Mouse (Mus musculus) embryonic facial prominence, embryonic 13.5 days (tissue): ENCODE measurements at regions not wholly inside any gene's neighbourhood (a gene's known extent, or its start where the extent isn't known, plus 50 kb on each side); places are given as distances from the start of the nearest gene placed in this dataset.

Source experiments
- ATAC-seq: fragments of 200-750 bp; cut with Nextera tagmentation; 2 replicates; pipeline ENCODE4 v1.8.0; 2017; ENCODE audit warnings: low read depth; ENCODE audit not compliant: insufficient number of reproducible peaks, insufficient read depth, low FRiP score, low TSS enrichment
- H3K27ac ChIP-seq: fragments of 300-500 bp; sonication (generic); 2 replicates; pipeline ENCODE4 v1.5.1; 2015; ENCODE audit warnings: moderate library complexity, mild to moderate bottlenecking, inconsistent platforms
- H3K27me3 ChIP-seq: fragments of 300-500 bp; sonication (generic); 2 replicates; pipeline ENCODE4 v1.6.1; 2015; ENCODE audit warnings: mild to moderate bottlenecking, inconsistent platforms
- H3K36me3 ChIP-seq: fragments of 300-500 bp; sonication (generic); 2 replicates; pipeline ENCODE4 v1.6.1; 2015; ENCODE audit warnings: mild to moderate bottlenecking, inconsistent platforms
- H3K4me1 ChIP-seq: fragments of 300-500 bp; sonication (generic); 2 replicates; pipeline ENCODE4 v1.6.1; 2015; ENCODE audit warnings: inconsistent platforms
- H3K4me2 ChIP-seq: fragments of 300-500 bp; sonication (generic); 2 replicates; pipeline ENCODE4 v1.6.1; 2015; ENCODE audit warnings: moderate library complexity, mild to moderate bottlenecking, inconsistent platforms
- H3K4me3 ChIP-seq: fragments of 300-500 bp; sonication (generic); 2 replicates; pipeline ENCODE4 v1.5.1; 2015; ENCODE audit warnings: mild to moderate bottlenecking, inconsistent platforms
- H3K9ac ChIP-seq: fragments of 300-500 bp; sonication (generic); 2 replicates; pipeline ENCODE4 v1.6.1; 2015; ENCODE audit warnings: mild to moderate bottlenecking, inconsistent platforms
- H3K9me3 ChIP-seq: fragments of 300-500 bp; sonication (generic); 2 replicates; pipeline ENCODE4 v1.6.1; 2016; ENCODE audit warnings: inconsistent platforms
- WGBS: fragments of 180-500 bp; shearing (Covaris S2); methylation state at CpG from one replicate; pipeline ENCODE4 v1.1.7; 2015; ENCODE audit warnings: mixed read lengths; 5-methylcytosine and 5-hydroxymethylcytosine counted together

DNA sequence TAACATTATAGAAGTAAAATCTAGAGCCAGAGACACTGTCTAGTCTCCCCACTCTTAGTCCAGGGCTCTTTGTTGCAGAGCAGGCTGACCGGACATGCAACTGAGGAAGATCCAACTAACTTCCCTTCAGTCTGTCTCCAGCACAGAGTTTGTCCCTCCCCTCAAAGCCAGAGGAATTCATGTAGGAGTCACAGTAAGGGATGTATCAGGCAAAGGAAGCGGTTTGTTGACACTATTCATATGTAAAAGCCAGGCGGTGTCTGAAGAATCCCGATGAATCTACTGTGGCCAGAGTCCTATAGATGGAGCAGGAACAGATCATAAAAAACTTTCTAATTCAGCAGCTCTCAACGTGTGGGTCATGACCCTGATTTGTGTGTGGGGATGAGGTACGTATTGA lies 179.7 kb upstream of the Foxn2 start:
- Histone ChIP-seq H3K27ac (no peak overlapping the region), H3K4me1 (peaks cover 11% of the 10 kb centered on the region; the same call in 1 of the 2 replicates), H3K9ac (no peak overlapping the region), H3K36me3 (no peaks in the 10 kb centered on the region), H3K27me3 (no peaks in the 10 kb centered on the region), H3K4me3 (no peak overlapping the region), H3K4me2 (no peak overlapping the region), H3K9me3 (no peaks in the 10 kb centered on the region)
- WGBS: 66% methylated on average over 6 of the region's 6 CpGs
- no peak for ATAC-seq

DNA sequence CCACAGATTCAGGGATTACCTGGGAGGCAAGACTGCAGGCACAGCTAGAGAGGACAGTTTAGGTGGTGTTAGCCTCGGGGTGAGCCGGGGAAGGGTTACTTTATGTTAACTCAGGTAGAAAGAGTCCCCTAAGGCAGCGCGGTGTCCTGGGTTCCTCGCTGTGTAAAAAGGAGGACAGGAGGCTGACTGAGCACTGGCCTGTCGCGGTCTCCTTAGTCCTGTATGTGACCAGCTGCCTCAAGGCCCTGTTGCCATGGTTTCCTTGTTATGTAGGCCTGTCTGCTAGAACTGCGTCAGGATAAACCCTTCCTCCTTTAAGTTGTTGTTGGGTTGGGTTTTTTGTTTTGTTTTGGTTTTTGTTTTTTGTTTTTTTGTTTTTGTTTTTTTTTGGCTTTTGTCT lies 179.0 kb upstream of the Foxn2 start:
- Histone ChIP-seq H3K4me2 (no peak overlapping the region), H3K36me3 (no peaks in the 10 kb centered on the region), H3K9me3 (no peaks in the 10 kb centered on the region), H3K27me3 (no peaks in the 10 kb centered on the region), H3K27ac (no peak overlapping the region), H3K4me3 (no peak overlapping the region), H3K4me1 (peaks cover 10% of the 10 kb centered on the region; the same call in 1 of the 2 replicates), H3K9ac (no peak overlapping the region)
- WGBS: 35% methylated on average over 8 of the region's 8 CpGs
- ATAC-seq: no peak

DNA sequence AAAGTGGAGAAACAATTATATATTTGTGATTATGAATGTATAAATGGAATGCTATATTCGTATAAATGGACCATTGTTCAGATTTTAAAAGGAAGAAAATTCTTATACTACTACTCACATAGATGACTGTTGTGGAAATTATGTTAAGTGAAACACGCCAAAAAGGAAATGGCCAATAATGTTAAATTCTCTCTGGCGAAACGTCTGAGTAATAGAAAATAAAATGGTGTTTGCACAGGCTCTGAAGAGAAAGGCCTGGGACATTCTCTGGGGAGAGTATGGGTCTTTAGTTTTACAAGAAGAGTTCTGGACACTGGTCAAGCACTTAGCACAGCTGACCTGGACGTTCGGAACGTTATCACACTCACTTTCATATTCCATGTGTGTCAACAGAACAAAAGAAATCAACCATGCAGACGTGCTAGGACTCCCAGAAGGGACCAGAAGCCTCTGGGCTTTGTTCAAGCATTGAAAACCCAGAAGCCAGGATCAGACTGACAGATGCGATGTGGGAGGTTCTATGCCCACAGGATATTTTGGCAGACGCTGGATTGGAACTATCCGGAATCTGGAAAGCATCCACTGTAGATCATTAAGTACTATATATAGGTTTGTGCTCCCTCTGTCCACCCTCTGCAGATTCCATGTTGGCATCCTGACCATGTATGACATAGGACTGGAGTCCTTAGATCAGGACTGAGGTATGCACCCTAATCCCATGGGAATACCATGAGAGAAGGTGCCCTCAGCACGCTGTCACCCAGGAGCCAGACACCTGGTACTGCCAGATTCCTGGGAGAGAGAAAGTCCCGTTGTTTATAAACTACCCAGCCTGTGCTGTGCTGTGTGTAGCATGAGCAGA lies 178.0 kb upstream of the Foxn2 start:
- no peaks in the 10 kb centered on the region for H3K27me3 ChIP-seq
- 0 out of 2 replicates have a peak, but pooled peaks cover under 1% of the 10 kb centered on the region for H3K4me1 ChIP-seq
- ATAC-seq: 0 out of 2 replicates have a peak, but pooled peaks have one; percentile 34
- H3K9ac ChIP-seq: no peak overlapping the region
- no peak overlapping the region for H3K27ac ChIP-seq
- H3K4me2 ChIP-seq: no peak overlapping the region
- 66% methylated on average over 13 of the region's 13 CpGs for WGBS
- no peak overlapping the region for H3K4me3 ChIP-seq
- H3K36me3 ChIP-seq: no peaks in the 10 kb centered on the region
- H3K9me3 ChIP-seq: no peaks in the 10 kb centered on the region

DNA sequence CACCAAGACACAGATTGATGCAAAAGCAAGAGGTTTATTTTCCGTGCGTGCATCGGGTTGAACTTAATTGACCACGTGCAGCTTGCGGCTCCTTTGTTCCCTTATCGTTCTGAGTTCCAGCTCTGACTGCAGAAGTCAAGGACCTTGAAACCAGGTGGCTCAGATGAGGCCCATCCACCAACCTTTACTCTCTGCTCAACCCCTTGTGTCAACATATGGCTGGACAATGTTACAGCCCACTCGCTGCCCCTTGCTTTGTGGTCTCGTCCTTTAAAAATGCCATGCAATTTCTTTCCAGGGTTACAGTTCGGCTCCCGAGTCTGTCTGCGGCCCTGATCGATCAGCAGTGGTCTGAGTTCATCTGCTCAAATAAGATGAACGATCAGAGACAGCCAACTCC lies 175.2 kb upstream of the Foxn2 start:
- H3K36me3 ChIP-seq: no peaks in the 10 kb centered on the region
- H3K9me3 ChIP-seq: no peaks in the 10 kb centered on the region
- no peaks in the 10 kb centered on the region for H3K4me1 ChIP-seq
- no peaks in the 10 kb centered on the region for H3K27me3 ChIP-seq
- WGBS: 86% methylated on average over 13 of the region's 13 CpGs
- no peak overlapping the region for H3K4me2 ChIP-seq
- ATAC-seq: no peak
- H3K27ac ChIP-seq: no peak overlapping the region
- H3K9ac ChIP-seq: no peak overlapping the region
- no peak overlapping the region for H3K4me3 ChIP-seq

DNA sequence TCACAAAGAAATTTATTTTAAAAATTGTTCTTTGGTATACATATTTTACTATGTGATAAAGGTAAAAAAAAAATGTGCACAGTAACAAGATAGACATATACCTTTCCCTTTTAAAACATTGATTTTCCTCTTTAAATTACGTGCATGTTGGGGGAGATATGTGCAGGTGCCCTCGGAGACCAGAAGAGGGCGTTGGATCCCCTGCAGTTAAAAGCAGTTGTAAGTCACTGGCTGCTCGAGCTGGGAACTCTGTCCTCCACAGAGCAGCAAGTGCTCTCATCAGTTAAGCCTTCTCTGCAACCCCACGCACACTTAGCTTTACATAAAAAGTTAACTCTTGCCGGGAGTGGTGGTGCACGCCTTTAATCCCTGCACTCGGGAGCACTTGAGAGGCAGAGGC lies 172.3 kb upstream of the Foxn2 start:
- H3K27me3 ChIP-seq: no peaks in the 10 kb centered on the region
- H3K4me3 ChIP-seq: no peak overlapping the region
- no peaks in the 10 kb centered on the region for H3K36me3 ChIP-seq
- no peaks in the 10 kb centered on the region for H3K4me1 ChIP-seq
- no peak overlapping the region for H3K27ac ChIP-seq
- 86% methylated on average over 8 of the region's 8 CpGs for WGBS
- no peak overlapping the region for H3K4me2 ChIP-seq
- no peak overlapping the region for H3K9ac ChIP-seq
- no peaks in the 10 kb centered on the region for H3K9me3 ChIP-seq
- no peak for ATAC-seq

- Histone ChIP-seq H3K36me3 (no peaks in the 10 kb centered on the region), H3K27ac (no peak overlapping the region), H3K9me3 (no peaks in the 10 kb centered on the region), H3K27me3 (no peaks in the 10 kb centered on the region), H3K4me1 (no peaks in the 10 kb centered on the region), H3K4me2 (no peak overlapping the region), H3K4me3 (no peak overlapping the region), H3K9ac (no peak overlapping the region)
- WGBS: 94% methylated on average over 14 of the region's 14 CpGs
- ATAC-seq: no peak
Observed at GRCm38 (mm10) chr17:88268802-88269201, 171.7 kb upstream of the Foxn2 start.

GRCm38 (mm10) chr17:88270896-88271295 lies 169.6 kb upstream of the Foxn2 start:
- H3K4me2 ChIP-seq: no peak overlapping the region
- no peaks in the 10 kb centered on the region for H3K27me3 ChIP-seq
- no peak for ATAC-seq
- WGBS: 58% methylated on average over 5 of the region's 5 CpGs
- no peaks in the 10 kb centered on the region for H3K9me3 ChIP-seq
- no peak overlapping the region for H3K4me3 ChIP-seq
- no peak overlapping the region for H3K27ac ChIP-seq
- no peaks in the 10 kb centered on the region for H3K36me3 ChIP-seq
- H3K9ac ChIP-seq: no peak overlapping the region
- H3K4me1 ChIP-seq: peaks cover 7% of the 10 kb centered on the region; the same call in 1 of the 2 replicates

- Histone ChIP-seq H3K9ac (no peak overlapping the region), H3K4me2 (no peak overlapping the region), H3K9me3 (no peaks in the 10 kb centered on the region), H3K27me3 (no peaks in the 10 kb centered on the region), H3K4me3 (no peak overlapping the region), H3K4me1 (peaks cover 7% of the 10 kb centered on the region; the same call in 1 of the 2 replicates), H3K36me3 (no peaks in the 10 kb centered on the region), H3K27ac (no peak overlapping the region)
- no peak for ATAC-seq
- 94% methylated on average over 5 of the region's 5 CpGs for WGBS
Observed at GRCm38 (mm10) chr17:88272161-88272560, 168.3 kb upstream of the Foxn2 start.

- no peak for ATAC-seq
- H3K9me3 ChIP-seq: no peaks in the 10 kb centered on the region
- no peaks in the 10 kb centered on the region for H3K27me3 ChIP-seq
- no peak overlapping the region for H3K9ac ChIP-seq
- H3K4me1 ChIP-seq: peaks cover 7% of the 10 kb centered on the region; the same call in 1 of the 2 replicates
- whole genome bisulfite sequencing: 93% methylated on average over 9 of the region's 9 CpGs
- peak overlapping the region; percentile 44; the same call in 1 of the 2 replicates for H3K27ac ChIP-seq
- no peak overlapping the region for H3K4me2 ChIP-seq
- no peaks in the 10 kb centered on the region for H3K36me3 ChIP-seq
- H3K4me3 ChIP-seq: no peak overlapping the region
Observed at GRCm38 (mm10) chr17:88273520-88273919, 167.0 kb upstream of the Foxn2 start.

GRCm38 (mm10) chr17:88274003-88274698 lies 166.4 kb upstream of the Foxn2 start:
- WGBS: 68% methylated on average over 14 of the region's 14 CpGs

DNA sequence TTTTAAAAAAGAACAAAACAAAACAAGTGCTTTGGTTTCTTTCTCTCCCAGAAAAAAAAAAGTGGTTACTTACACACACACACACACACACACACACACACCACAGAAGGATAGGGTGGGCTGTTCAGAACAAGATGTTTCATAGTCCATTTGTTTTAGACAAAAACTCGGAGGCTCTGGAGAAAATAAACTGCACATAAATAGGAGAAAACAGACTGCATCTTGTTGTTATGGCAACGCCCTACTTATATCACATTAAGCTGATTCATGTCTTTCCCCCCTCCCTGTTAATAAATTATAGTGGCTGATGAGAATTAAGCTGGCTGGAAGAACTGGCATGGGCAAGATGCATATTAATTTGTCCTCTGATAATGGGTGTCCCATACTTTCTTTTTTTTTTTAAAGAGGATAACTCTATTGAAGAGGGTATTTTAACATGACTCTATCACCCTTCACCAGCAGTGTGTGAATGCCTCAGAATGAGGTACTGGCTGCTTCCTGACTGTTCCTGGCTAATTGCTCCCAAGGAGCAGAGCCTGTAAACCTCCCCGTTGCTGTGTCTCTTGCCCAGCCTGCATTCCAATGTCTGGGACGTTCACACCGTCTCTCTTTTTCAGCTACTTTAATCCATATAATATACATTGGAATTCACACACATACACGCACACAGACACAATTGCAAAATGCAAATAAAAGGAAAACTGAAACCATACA lies 165.6 kb upstream of the Foxn2 start:
- H3K4me2 ChIP-seq: no peak overlapping the region
- no peak overlapping the region for H3K9ac ChIP-seq
- H3K4me3 ChIP-seq: no peak overlapping the region
- no peaks in the 10 kb centered on the region for H3K36me3 ChIP-seq
- peaks cover 7% of the 10 kb centered on the region; the same call in 1 of the 2 replicates for H3K4me1 ChIP-seq
- no peak for ATAC-seq
- H3K27ac ChIP-seq: peak overlapping the region; percentile 2; the same call in 1 of the 2 replicates
- no peaks in the 10 kb centered on the region for H3K27me3 ChIP-seq
- 50% methylated on average over 6 of the region's 6 CpGs for WGBS
- no peaks in the 10 kb centered on the region for H3K9me3 ChIP-seq

More at GRCm38 (mm10) chr17:88274003-88274698, 166.4 kb upstream of the Foxn2 start:
- no peak for ATAC-seq
- Histone ChIP-seq H3K9ac (no peak overlapping the region), H3K27me3 (no peaks in the 10 kb centered on the region), H3K36me3 (no peaks in the 10 kb centered on the region), H3K27ac (peak overlapping the region; percentile 44; the same call in 1 of the 2 replicates), H3K9me3 (no peaks in the 10 kb centered on the region), H3K4me1 (peaks cover 7% of the 10 kb centered on the region; the same call in 1 of the 2 replicates), H3K4me3 (no peak overlapping the region), H3K4me2 (no peak overlapping the region; the same call in 1 of the 2 replicates)
